Mouse (Mus musculus) forebrain, embryonic 16.5 days (tissue): ENCODE measurements at regions not wholly inside any gene's neighbourhood (a gene's known extent, or its start where the extent isn't known, plus 50 kb on each side); places are given as distances from the start of the nearest gene placed in this dataset.

ENCODE experiments used
- ATAC-seq: fragments of 200-750 bp; cut with Nextera tagmentation; 2 replicates; pipeline ENCODE4 v1.8.0; 2017; ENCODE audit warnings: mild to moderate bottlenecking, moderate library complexity
- H3K27ac ChIP-seq: fragments of 300-500 bp; sonication (generic); 2 replicates; pipeline ENCODE4 v1.5.1; 2014; ENCODE audit warnings: low read length, control low read depth
- H3K27me3 ChIP-seq: fragments of 300-500 bp; sonication (generic); replicated peaks from 2 replicates; pipeline ENCODE4 v1.6.1; 2014; ENCODE audit warnings: low read length; ENCODE audit not compliant: control insufficient read depth, insufficient read depth
- H3K36me3 ChIP-seq: fragments of 300-500 bp; sonication (generic); 2 replicates; pipeline ENCODE4 v1.6.1; 2014; ENCODE audit not compliant: control insufficient read depth, insufficient read depth
- H3K4me1 ChIP-seq: fragments of 300-500 bp; sonication (generic); replicated peaks from 2 replicates; pipeline ENCODE4 v1.6.1; 2014; ENCODE audit warnings: low read length; ENCODE audit not compliant: control insufficient read depth, insufficient read depth
- H3K4me2 ChIP-seq: fragments of 300-500 bp; sonication (generic); 2 replicates; pipeline ENCODE4 v1.6.1; 2014; ENCODE audit warnings: mild to moderate bottlenecking, low read length, control low read depth
- H3K4me3 ChIP-seq: fragments of 300-500 bp; sonication (generic); replicated peaks from 2 replicates; pipeline ENCODE4 v1.5.1; 2014; ENCODE audit warnings: mild to moderate bottlenecking, low read length, control low read depth
- H3K9ac ChIP-seq: fragments of 300-500 bp; sonication (generic); replicated peaks from 2 replicates; pipeline ENCODE4 v1.6.1; 2014; ENCODE audit warnings: low read depth, low read length, control low read depth
- H3K9me3 ChIP-seq: fragments of 300-500 bp; sonication (generic); 2 replicates; pipeline ENCODE4 v1.6.1; 2016; ENCODE audit warnings: low read length; ENCODE audit not compliant: control insufficient read depth
- WGBS: fragments of 180-500 bp; shearing (Covaris S2); extraction: QIAGEN DNeasy Blood & Tissue Kit; methylation state at CpG from one replicate; pipeline ENCODE4 v1.1.7; 2014; 5-methylcytosine and 5-hydroxymethylcytosine counted together

DNA sequence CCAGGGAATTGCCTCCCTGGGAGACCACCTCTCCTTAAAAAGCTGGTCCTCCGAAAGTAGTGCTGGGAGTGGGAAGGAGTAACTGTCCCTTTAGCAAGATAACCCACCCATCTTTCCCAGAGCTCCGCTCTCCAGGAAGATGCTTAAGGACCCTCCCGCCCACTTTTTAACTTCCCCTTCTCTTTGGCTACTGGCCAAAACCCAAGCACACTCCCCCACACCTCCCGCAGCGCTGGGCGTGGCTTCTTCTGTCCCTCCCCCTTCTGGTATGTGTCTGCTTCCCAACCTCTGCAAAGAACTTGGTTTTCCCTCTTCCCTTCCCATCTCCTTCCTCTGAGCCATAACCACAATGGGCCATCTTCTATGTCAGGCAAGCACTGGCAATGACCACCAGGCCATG is 85.4 kb downstream of the Rpap3 start:
- WGBS, result 67% methylated on average over 6 of the region's 6 CpGs
- Histone ChIP-seq H3K27ac (no peak overlapping the region), H3K9me3 (no peaks in the 10 kb centered on the region), H3K27me3 (no peaks in the 10 kb centered on the region), H3K36me3 (no peaks in the 10 kb centered on the region), H3K4me1 (no peaks in the 10 kb centered on the region), H3K4me2 (no peak overlapping the region), H3K4me3 (no peak overlapping the region), H3K9ac (no peak overlapping the region)
- ATAC-seq, result no peak

DNA sequence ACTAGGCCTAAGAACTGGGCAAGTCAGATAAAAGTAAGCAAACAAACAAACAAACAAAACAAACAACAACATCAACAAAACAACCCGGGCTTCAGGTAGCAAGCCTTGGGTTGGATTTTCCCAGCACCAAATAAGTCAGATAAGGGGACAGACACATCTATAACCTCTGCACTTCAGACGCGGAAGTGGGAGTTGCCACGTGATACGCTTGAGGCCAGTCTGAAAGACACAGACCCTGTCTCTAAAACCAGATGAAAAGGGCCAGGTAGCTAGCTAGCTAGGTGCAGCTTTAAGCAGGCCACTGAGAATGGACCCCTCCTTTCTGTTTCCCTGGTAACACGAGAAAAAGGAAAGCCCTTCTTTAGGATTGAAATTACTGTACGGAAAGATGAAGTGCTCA is 85.9 kb downstream of the Rpap3 start:
- ATAC-seq, result no peak
- H3K27me3 ChIP-seq, result no peaks in the 10 kb centered on the region
- H3K4me1 ChIP-seq, result no peaks in the 10 kb centered on the region
- no peak overlapping the region for H3K9ac ChIP-seq
- H3K9me3 ChIP-seq, result no peaks in the 10 kb centered on the region
- 82% methylated on average over 7 of the region's 7 CpGs for WGBS
- no peak overlapping the region for H3K4me3 ChIP-seq
- H3K36me3 ChIP-seq, result no peaks in the 10 kb centered on the region
- H3K27ac ChIP-seq, result no peak overlapping the region
- H3K4me2 ChIP-seq, result no peak overlapping the region

GRCm38 (mm10) chr15:97612325-97612724 is 93.3 kb downstream of the Rpap3 start:
- Histone ChIP-seq H3K36me3 (no peaks in the 10 kb centered on the region), H3K9me3 (no peaks in the 10 kb centered on the region), H3K4me1 (0 out of 2 replicates have a peak, but pooled peaks cover 2% of the 10 kb centered on the region), H3K27me3 (no peaks in the 10 kb centered on the region), H3K9ac (no peak overlapping the region), H3K27ac (no peak overlapping the region), H3K4me2 (no peak overlapping the region), H3K4me3 (no peak overlapping the region)
- no peak for ATAC-seq
- WGBS, result 89% methylated on average over 2 of the region's 2 CpGs

- Histone ChIP-seq H3K27ac (no peak overlapping the region), H3K9ac (no peak overlapping the region), H3K4me1 (peaks cover 15% of the 10 kb centered on the region), H3K27me3 (no peaks in the 10 kb centered on the region), H3K4me2 (no peak overlapping the region), H3K36me3 (no peaks in the 10 kb centered on the region), H3K4me3 (no peak overlapping the region), H3K9me3 (no peaks in the 10 kb centered on the region)
- WGBS, result 91% methylated on average over 4 of the region's 4 CpGs
- no peak for ATAC-seq
Measured at GRCm38 (mm10) chr15:97610767-97611166, 94.9 kb downstream of the Rpap3 start.

DNA sequence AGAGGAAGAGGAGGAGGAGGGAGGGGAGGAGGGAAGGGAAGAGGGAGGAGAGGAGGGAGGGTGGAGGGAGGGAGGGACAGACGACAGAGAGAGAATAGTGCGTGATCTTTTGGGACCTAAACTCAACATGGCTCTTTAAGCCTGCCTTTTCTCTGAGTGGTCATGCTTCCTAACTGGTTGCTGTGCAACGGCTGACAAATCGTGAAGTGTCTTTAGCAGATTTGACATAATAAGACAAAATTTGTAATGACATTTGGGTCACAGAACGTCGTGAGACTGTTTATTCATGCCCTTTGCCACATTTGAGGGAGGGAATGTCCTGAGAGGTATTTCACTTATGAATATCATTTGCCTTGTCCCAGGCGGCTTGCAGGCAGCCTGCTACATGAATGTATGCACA is 96.1 kb downstream of the Rpap3 start:
- H3K4me1 ChIP-seq, result peaks cover 15% of the 10 kb centered on the region
- no peak overlapping the region for H3K4me3 ChIP-seq
- H3K27me3 ChIP-seq, result 0 out of 2 replicates have a peak, but pooled peaks cover 2% of the 10 kb centered on the region
- no peak for ATAC-seq
- H3K36me3 ChIP-seq, result no peaks in the 10 kb centered on the region
- WGBS, result 70% methylated on average over 7 of the region's 7 CpGs
- no peak overlapping the region for H3K4me2 ChIP-seq
- H3K9me3 ChIP-seq, result no peaks in the 10 kb centered on the region
- H3K9ac ChIP-seq, result no peak overlapping the region
- no peak overlapping the region for H3K27ac ChIP-seq

DNA sequence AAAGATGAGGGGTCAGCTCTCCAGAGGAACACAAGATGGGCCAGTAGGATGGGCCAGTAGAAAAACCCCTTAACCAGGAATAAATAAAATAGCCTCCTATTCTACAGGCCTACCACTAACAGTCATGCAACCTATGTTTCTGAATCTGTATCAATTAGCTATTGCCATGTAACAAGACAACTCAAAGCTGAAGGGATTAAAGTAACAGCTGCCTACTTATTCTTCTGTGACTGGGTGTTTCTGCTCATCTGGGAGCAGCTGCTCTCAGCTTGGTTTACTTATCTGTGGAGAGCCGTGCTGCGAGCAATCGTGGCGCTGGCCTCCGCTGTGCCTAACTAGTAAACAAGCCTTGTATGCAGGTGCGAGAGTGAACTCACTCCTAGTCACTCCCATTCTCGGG is 97.0 kb downstream of the Rpap3 start:
- Histone ChIP-seq H3K36me3 (no peaks in the 10 kb centered on the region), H3K9me3 (no peaks in the 10 kb centered on the region), H3K27ac (no peak overlapping the region), H3K4me2 (no peak overlapping the region), H3K27me3 (0 out of 2 replicates have a peak, but pooled peaks cover 2% of the 10 kb centered on the region), H3K4me1 (peaks cover 15% of the 10 kb centered on the region), H3K4me3 (no peak overlapping the region), H3K9ac (no peak overlapping the region)
- no peak for ATAC-seq
- 90% methylated on average over 7 of the region's 7 CpGs for WGBS

DNA sequence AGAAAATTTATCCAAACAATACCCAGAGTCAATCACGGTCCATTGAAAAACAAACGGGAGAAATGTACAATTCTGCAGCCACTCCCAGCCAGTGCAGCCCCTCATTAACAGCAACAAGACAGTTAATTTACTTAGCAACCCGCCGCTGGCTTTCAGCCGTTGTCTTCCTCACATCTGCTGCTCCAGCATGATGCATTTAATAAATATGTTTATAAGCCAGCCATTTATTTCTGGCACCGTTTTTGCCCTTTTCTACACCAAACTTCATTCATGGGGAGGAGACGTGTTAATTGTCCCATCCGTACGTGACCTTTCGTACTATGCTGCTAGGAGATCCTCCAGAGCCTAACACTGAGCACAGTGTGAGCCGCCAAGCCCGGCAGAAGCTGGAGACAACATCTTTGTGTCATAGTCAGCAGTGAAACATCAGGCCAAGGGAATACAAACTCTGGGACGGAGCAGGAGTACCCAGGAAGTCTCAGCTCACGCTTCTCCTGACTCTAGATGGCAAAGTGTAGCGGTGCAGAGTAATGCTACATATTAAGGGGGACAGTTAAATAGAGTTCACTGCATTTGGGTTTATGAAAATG is 97.9 kb downstream of the Rpap3 start:
- peaks cover 15% of the 10 kb centered on the region for H3K4me1 ChIP-seq
- no peaks in the 10 kb centered on the region for H3K9me3 ChIP-seq
- peak; percentile 39 for ATAC-seq
- 0 out of 2 replicates have a peak, but pooled peaks cover 2% of the 10 kb centered on the region for H3K27me3 ChIP-seq
- H3K27ac ChIP-seq, result peak overlapping the region; percentile 37; the same call in 1 of the 2 replicates
- peak overlapping the region; percentile 9; the same call in 1 of the 2 replicates for H3K4me3 ChIP-seq
- peak overlapping the region; percentile 84 for H3K4me2 ChIP-seq
- WGBS, result 21% methylated on average over 15 of the region's 15 CpGs
- H3K9ac ChIP-seq, result peak overlapping the region; percentile 36
- no peaks in the 10 kb centered on the region for H3K36me3 ChIP-seq

DNA sequence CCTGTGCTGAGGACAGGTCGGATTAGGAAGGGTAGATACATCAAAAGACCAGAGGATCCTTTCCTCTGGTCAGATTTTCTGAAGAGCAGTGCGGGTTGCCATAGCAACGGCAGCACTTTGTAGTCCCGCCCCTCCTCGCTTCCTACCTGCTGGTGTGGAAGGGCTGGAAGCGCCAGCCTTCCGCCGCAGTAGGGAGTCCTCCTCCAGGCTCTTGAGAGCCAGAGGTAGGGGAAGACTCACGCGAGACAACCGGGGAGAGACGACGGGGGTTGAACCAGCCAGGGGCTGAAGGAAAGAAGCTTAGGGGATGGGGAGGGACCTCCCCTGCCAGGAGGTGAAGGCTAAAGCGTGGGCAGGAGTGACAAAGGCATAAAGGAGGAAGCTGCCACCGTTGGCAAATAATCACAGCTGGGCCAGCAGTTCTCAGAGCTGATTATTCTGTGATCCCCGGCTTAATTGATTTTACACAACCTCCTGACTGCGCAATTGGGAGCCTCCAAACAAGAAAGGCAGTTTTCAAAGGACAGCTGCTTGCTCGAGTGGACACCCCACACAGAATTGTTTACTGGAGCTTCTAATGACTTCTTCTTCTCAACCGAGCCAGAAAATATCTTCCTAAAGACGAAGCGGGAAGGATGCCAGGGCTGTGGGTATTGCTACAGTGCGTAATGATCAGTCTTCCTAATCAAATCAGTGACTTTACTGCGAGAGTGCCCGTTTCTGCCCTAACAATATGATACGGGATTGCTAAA is 98.8 kb downstream of the Rpap3 start:
- under 1% methylated on average over 25 of the region's 25 CpGs for WGBS
- Histone ChIP-seq H3K27ac (peak overlapping the region; percentile 92), H3K9me3 (no peaks in the 10 kb centered on the region), H3K27me3 (0 out of 2 replicates have a peak, but pooled peaks cover 2% of the 10 kb centered on the region), H3K4me2 (peak overlapping the region; percentile 84), H3K4me3 (peak overlapping the region; percentile 52), H3K9ac (peak overlapping the region; percentile 77), H3K36me3 (no peaks in the 10 kb centered on the region), H3K4me1 (peaks cover 15% of the 10 kb centered on the region)
- peak; percentile 81 for ATAC-seq

- Histone ChIP-seq H3K9ac (peak overlapping the region; percentile 77), H3K27me3 (0 out of 2 replicates have a peak, but pooled peaks cover 2% of the 10 kb centered on the region), H3K4me3 (peak overlapping the region; percentile 52), H3K4me2 (peak overlapping the region; percentile 84), H3K4me1 (peaks cover 15% of the 10 kb centered on the region), H3K9me3 (no peaks in the 10 kb centered on the region), H3K36me3 (no peaks in the 10 kb centered on the region), H3K27ac (peak overlapping the region; percentile 92)
- 18% methylated on average over 6 of the region's 6 CpGs for WGBS
- ATAC-seq, result peak; percentile 23; the same call in 1 of the 2 replicates
Measured at GRCm38 (mm10) chr15:97606232-97606629, 99.4 kb downstream of the Rpap3 start.
